Mouse (Mus musculus) left cerebral cortex, postnatal 36 days (tissue): Measurements from ENCODE around the gene Baz2b. TPM values are rescaled to one million over a fixed set of nuclear protein-coding genes. Genes with fewer than 3 reads are reported as not detected.
"Not testable (repeated sequence)": the region's sequence is repeated elsewhere in the genome, so short reads cannot be mapped to it uniquely, and the experiment has no call there.

Source experiments
- DNase-seq, 2 experiments: peaks; one replicate each; pipeline ENCODE4 v3.0.0; 2021 to 2022; ENCODE audit warnings: low spot score in 2 of 2, mixed read lengths in 1 of 2
- intact Hi-C: fragments of 180-260 bp; cut with DNase I; formaldehyde crosslinking; loops from one replicate; pipeline ENCODE4 v1.15.1; 2025
- total RNA-seq, 2 experiments: library from RNA; stranded (reverse); gene quantifications; 2 replicates each; pipeline ENCODE4 v1.2.3; 2021

The Baz2b gene
- total RNA-seq, 2 experiments from 2014 or later = 49.3 to 64.1 TPM

DNA sequence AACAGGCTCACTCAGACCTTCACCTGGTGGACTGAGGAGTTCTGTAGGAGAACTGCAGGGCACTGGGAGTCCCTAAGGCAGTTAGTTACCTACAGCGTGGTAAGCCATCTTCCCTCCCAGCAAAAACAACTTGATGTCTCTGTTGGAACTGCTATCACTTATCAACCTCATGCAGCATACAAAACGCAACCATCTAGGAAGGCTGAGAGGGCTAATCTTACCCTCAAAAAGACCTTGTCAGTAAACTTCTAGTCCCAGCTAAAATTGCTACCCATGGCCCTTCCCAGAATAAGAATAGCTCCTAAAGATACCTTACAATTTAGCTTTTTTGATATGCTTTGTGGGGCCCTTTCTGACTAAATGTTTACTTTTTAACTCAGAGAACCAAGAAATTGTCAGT, 67.4 kb downstream of the Baz2b start:
- DNase-seq = no peak
- intact Hi-C loops = no loop called here

DNA sequence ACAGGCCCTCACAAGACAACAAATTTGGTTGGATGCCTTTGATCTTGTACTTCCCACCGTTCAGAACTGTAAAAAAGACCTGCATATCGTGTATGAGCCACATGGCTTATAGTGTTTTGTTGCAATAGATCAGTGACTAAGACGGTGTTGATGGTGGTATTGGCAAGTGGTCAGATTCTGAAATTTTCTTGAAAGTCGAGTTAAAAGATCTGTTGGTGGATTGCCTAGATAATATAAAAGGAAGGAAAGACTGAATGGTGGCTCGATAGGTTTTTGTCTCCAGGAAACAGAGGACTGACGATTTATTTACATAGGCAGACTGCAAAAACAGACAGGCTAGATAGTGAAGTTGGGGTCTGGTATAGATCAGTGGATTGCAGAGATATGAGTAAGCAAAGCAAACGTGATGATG, 70.9 kb downstream of the Baz2b start:
- intact Hi-C loops = no loop called here

DNA sequence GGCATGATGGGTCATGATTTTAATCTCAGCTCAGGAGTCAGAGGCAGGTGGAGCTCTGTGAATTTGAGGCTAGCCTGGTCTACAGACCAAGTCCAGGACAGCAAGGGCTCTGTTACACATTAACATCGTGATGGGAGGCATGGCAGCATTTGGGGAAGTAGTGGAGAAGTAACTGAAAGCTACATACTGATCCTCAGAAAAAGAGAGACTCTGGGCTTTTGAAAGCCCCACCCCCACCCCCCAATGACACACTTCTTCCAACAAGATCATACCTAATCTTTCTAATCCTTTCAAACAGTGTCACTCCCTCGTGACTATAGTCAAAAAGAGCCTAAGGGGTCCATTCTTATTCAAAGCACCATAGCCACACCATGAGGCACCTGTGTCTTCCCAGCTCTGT, 73.8 kb downstream of the Baz2b start:
- intact Hi-C loops = no loop called here

More for the DNA sequence above, 70.9 kb downstream of the Baz2b start:
- DNase-seq = no peak

GRCm38 (mm10) chr2:60134958-60135357, 74.7 kb downstream of the Baz2b start:
- DNase-seq, intact Hi-C loops: not testable (repeated sequence)

More for the DNA sequence above, 73.8 kb downstream of the Baz2b start:
- DNase-seq = no peak

DNA sequence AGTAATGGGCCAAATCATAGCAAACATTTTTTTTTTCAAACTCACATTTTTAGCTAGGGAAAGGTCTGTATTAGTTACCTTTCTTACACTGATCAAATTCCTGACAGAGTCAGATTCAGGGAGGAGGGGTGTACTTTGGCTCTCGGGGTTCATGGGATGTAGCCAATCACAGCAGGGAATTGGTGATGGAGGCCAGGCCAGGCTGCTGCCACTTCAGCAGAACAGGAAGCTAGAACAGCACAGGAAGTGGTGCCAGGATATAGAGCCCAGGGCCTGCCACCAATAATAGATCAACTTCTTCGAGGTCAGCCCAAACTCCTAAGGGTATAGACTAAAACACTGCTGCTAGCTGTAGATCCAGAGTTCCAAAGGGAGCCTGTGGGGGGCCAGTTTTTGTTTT, 76.6 kb downstream of the Baz2b start:
- intact Hi-C loops = no loop called here
- DNase-seq = no peak

- DNase-seq = no peak
Observed at GRCm38 (mm10) chr2:60132269-60133042, 77.2 kb downstream of the Baz2b start.

GRCm38 (mm10) chr2:60128631-60129030, 81.0 kb downstream of the Baz2b start:
- no peak for DNase-seq
- intact Hi-C loops = loop anchor here (10.0 kb wide), 1 partner anchor 94 kb away; no protein-coding TSS in a partner anchor

More at GRCm38 (mm10) chr2:60132269-60133042, 77.2 kb downstream of the Baz2b start:
- intact Hi-C loops = no loop called here

DNA sequence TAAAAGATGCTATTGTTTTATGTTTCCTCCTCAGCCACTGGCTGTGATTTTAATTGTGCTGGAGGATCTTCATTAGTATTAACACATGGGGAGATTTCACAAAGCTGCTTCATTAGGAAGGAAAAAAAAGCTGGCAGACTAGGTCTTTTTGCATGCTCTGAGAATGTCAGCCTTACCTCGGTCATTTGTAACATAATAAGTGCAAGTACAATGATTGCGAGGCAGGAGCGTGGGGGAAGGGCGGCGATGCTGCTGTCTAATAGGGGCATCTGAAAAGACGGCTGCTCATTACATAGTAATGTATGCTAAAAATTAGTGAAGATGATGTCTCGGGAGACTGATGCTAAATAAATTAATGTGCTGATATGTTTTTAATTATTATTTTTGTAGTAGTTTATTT, 82.8 kb downstream of the Baz2b start:
- intact Hi-C loops = loop anchor here (10.0 kb wide), 1 partner anchor 92 kb away; no protein-coding TSS in a partner anchor
- DNase-seq = no peak

DNA sequence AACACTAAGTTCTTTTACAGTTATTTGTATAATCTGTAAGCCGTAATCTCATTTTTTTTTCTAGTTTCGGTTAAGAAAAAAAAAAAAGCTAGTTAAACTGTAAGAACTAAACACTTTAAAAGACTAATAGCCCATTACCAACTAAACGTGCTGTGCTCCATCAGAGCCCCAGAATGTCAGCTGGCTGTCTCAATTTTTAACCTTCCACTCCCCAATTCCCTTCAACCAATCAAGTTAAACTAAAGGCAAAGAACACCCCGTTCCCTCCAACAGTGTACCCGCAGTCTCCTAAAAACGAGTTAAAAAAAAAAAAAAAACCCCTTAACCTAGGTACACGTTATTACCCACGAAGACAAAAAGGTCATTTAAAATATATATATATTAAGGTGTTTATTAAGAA, 83.3 kb downstream of the Baz2b start:
- no peak for DNase-seq
- intact Hi-C loops = loop anchor here (10.0 kb wide), 1 partner anchor 91 kb away; no protein-coding TSS in a partner anchor

DNA sequence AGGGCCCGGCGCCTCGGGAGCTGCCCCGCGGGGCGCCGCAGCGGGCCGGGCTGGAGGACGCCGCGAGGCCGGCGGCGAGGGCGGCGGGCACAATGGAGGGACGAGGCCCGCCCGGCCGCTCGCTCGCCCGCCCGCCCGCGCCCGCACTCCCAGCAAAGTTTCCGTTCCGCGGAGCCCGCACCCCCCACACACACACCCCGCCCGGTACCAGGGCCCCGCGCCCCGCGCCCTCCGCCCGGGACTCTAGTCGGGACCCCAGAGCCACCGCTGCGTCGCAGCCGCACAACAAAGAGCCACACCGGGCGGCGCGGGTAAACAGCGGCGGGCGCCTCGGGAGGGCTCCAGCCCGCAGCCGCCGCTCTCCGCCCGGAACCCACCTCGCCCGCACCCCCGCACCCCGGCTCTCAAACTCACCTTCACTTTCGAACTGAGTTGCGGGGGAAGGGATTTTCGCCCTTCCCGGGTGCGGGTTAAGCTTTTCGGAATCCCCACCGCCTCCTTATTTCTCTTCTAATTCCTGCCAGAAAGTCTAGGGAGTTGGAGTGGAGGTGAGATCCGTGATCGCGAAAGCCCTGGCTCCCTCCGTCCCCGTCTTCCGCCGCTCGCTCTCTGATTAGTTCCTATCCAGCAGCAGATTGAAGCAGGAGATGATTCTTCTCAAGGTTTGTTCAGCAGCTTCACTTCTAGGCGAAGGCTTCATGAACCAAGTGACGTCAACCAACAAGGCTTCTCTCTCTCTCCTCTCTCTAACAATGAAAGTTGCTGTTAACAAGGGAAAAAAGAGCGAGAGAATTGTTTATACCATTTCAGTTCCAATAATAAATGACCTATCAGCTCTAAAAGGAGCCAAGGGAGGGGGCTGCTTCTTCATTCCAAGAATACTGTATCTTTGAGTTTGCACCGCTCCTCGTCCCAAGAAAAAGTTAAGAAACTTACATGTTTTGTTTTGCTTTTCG, 84.3 kb downstream of the Baz2b start:
- intact Hi-C loops = loop anchor here (10.0 kb wide), 1 partner anchor 91 kb away; no protein-coding TSS in a partner anchor
- DNase-seq = peak; percentile 57 to 60

- intact Hi-C loops = loop anchor here (5.0 to 10.0 kb wide), 2 partner anchors 83 to 90 kb away; partner anchors contain the start of genes Baz2b and March7
- peak; percentile 54 for DNase-seq
Observed at GRCm38 (mm10) chr2:60124648-60125048, 85.0 kb downstream of the Baz2b start.

DNA sequence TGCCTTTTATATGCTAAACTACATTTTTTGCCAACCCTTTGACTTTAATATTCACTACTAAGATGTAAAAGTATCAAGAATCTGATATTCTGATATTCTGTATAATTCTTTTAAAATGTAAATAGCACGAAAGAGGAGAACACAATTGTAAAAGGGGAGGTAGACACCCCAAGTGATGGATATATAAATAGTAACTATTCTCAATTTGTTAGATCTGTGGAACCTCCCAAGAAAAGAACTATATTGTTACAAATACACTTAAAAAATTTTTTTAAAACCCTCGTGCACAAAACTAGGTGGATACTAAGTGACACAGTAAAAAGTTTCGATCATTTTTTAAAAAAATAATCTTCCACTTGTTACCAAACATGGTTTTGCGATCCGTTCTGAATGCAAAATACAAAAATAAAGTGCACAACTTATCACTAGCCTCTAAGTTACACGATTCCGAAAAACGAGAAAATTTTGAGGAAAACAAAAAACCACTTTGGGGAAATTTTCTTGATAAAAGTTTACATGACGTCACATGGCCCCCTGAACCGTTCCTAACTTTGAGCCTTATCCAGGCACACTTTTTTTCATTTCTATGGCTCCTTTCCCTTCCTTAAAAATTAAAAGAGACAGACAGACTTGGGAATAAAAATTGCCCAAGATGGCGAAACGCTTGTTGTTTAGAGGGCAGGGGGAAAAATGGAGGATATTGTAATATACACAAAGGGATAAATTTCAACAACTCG, 85.6 kb downstream of the Baz2b start:
- DNase-seq = no peak
- intact Hi-C loops = loop anchor here (5.0 to 10.0 kb wide), 2 partner anchors 83 to 89 kb away; partner anchors contain the start of genes Baz2b and March7

- intact Hi-C loops = loop anchor here (5.0 to 10.0 kb wide), 2 partner anchors 84 to 88 kb away; partner anchors contain the start of genes Baz2b and March7
- DNase-seq = no peak
Observed at GRCm38 (mm10) chr2:60123061-60123874, 86.4 kb downstream of the Baz2b start.

- no peak for DNase-seq
- intact Hi-C loops = loop anchor here (5.0 to 10.0 kb wide), 2 partner anchors 85 to 87 kb away; partner anchors contain the start of genes Baz2b and March7
Observed at GRCm38 (mm10) chr2:60122188-60122587, 87.5 kb downstream of the Baz2b start.

DNA sequence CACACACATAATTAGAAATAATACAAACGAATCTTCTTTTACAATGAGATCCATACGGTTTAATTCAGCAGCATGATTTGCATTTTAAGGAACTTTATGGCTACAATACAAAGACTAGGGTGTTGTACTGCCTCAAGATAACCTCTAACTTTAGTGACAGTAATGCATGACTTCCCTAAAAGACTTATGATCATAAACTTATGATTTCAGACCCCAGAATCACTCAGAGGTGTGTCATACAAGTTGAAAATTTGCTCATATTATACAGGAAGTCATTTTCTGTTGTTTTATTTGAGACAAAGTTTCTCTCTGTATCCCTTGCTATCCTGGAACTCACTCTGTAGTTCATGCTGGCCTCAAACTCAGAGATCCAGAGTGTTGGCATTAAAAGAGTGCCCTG, 89.0 kb downstream of the Baz2b start:
- no peak for DNase-seq
- intact Hi-C loops = loop anchor here (5.0 to 10.0 kb wide), 2 partner anchors 86 to 87 kb away; partner anchors contain the start of genes Baz2b and March7

GRCm38 (mm10) chr2:60118684-60119558, 90.7 kb downstream of the Baz2b start:
- intact Hi-C loops = no loop called here
- DNase-seq = no peak

DNA sequence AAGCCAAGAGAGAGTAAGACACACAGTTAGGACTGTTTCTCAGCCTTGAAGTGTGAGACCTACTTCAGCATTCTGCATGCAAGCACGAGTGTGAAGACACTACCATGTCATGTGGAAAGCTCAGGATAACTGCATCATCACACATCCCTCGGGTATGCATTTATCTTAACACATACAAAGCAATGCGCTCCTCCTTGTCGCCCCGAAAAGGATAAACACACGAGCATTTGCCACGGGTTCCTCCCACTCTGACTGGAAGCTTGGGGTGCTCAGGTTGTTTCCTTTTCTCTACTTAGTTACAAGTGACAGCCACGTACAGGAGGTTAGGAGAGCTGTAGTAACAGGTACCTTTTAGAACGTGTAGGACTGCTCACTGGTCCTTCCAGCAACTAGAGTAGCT, 91.8 kb downstream of the Baz2b start:
- DNase-seq = no peak
- intact Hi-C loops = no loop called here
